Mouse (Mus musculus): ENCODE results near the gene Bank1.

GRCm38 (mm10) chr3:136050635-136051034 lies 275.2 kb downstream of the Bank1 start:
- TF ChIP-seq FLI1 (IDR thresholded peaks at IDR 0.05; ENCODE audit: low read length) (no peak), GATA1 (IDR thresholded peaks at IDR 0.05; ENCODE audit: borderline replicate concordance, low read length) (no peak)
